Mouse (Mus musculus) cerebellum, postnatal 36 days (tissue): ENCODE measurements around the gene Slc5a5.

Source experiments
- DNase-seq, 2 experiments: peaks; one replicate each; pipeline ENCODE4 v3.0.0; 2021 to 2022; ENCODE audit warnings: mixed read lengths in 2 of 2

The Slc5a5 gene

GRCm38 (mm10) chr8:70879500-70879899, 13.1 kb downstream of the Slc5a5 start:
- peak; percentile 56 to 60 for DNase-seq

GRCm38 (mm10) chr8:70878178-70878577, 14.4 kb downstream of the Slc5a5 start:
- DNase-seq, result peak in 1 of 2 experiments; percentile 3

- no peak for DNase-seq
These were observed 16.2 kb downstream of the Slc5a5 start for GRCm38 (mm10) chr8:70876382-70876781.

- DNase-seq, result no peak
These were observed 18.1 kb downstream of the Slc5a5 start for GRCm38 (mm10) chr8:70874441-70874840.

- DNase-seq, result peak; percentile 95 to 96
These were observed 19.1 kb downstream of the Slc5a5 start, which contains the start of gene Ccdc124 for GRCm38 (mm10) chr8:70873364-70873985. TSS of gene Ccdc124 (minus strand) at chr8:70873935.

- no peak for DNase-seq
These were observed 19.8 kb downstream of the Slc5a5 start for GRCm38 (mm10) chr8:70872643-70873363.

- DNase-seq, result no peak
These were observed 21.3 kb downstream of the Slc5a5 start for GRCm38 (mm10) chr8:70871195-70871807.

- DNase-seq, result peak; percentile 73 to 74
These were observed 22.9 kb downstream of the Slc5a5 start for GRCm38 (mm10) chr8:70869601-70870041.

GRCm38 (mm10) chr8:70869199-70869571, 23.4 kb downstream of the Slc5a5 start:
- DNase-seq, result no peak

- DNase-seq, result no peak
These were observed 23.9 kb downstream of the Slc5a5 start for GRCm38 (mm10) chr8:70868559-70869198.

GRCm38 (mm10) chr8:70866566-70866965, 26.0 kb downstream of the Slc5a5 start:
- DNase-seq, result no peak

- no peak for DNase-seq
These were observed 26.5 kb downstream of the Slc5a5 start for GRCm38 (mm10) chr8:70866001-70866520.

GRCm38 (mm10) chr8:70865350-70866000, 27.1 kb downstream of the Slc5a5 start:
- DNase-seq, result peak; percentile 99

GRCm38 (mm10) chr8:70864712-70865221, 27.8 kb downstream of the Slc5a5 start:
- DNase-seq, result peak in 1 of 2 experiments; percentile 42

- no peak for DNase-seq
These were observed 28.4 kb downstream of the Slc5a5 start for GRCm38 (mm10) chr8:70863956-70864711.

- no peak for DNase-seq
These were observed 29.5 kb downstream of the Slc5a5 start, which contains the start of gene Kcnn1 for GRCm38 (mm10) chr8:70862824-70863641. TSS of gene Kcnn1 (minus strand) at chr8:70863258.

- DNase-seq, result no peak
These were observed 35.0 kb downstream of the Slc5a5 start for GRCm38 (mm10) chr8:70857516-70857915.

GRCm38 (mm10) chr8:70856541-70857197, 35.9 kb downstream of the Slc5a5 start:
- DNase-seq, result peak; percentile 72 to 83

GRCm38 (mm10) chr8:70856028-70856427, 36.5 kb downstream of the Slc5a5 start:
- no peak for DNase-seq

- DNase-seq, result no peak
These were observed 38.7 kb downstream of the Slc5a5 start for GRCm38 (mm10) chr8:70853863-70854262.
